Mouse (Mus musculus): ENCODE data around the gene Fads6.

Gene Fads6

DNA sequence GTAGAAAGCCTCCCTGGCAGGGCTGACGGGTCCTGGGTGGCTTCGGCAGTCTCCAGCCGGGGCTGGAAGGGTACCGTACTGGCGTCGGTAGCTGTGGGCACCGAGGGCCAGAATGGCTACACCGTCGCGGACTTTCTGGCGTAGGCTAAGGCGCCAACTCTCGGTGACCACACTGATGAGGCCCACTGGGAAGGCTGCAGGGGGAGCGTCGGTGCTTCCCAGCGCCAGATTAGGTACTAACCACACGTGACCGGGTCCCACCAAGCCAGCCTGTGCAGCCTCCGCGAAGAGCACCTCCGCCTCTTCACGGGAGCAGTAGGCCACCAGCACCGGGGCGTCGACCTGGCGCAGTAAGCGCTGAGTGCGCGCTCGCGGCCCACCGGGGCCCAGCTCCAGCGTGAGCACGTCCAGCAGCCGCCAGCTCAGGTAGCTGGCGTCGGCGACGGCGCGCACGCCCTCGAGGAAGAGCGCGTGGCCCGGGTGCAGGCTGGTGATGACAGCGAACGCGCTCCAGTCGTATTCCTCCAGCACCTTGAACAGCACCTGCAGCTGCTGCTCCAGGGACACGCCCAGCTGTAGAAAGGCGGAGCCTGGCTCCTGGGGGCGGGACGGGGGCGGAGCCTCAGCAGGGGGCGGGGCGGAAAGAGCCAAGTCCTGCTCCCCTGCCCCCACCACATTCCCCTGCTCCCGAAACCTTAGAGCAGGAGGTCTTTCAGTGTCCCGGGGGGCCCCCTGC, 39.5 kb downstream of the Fads6 start:
- no peak for DNase-seq (ENCODE audit: low spot score)

GRCm38 (mm10) chr11:115251258-115251657, 46.2 kb downstream of the Fads6 start:
- no peak for DNase-seq (ENCODE audit: low spot score)

- DNase-seq (ENCODE audit: low spot score) = no peak
Observed at GRCm38 (mm10) chr11:115250405-115251090, 46.9 kb downstream of the Fads6 start.

GRCm38 (mm10) chr11:115249721-115250404, 47.6 kb downstream of the Fads6 start:
- DNase-seq (ENCODE audit: low spot score) = peak; percentile 29

DNA sequence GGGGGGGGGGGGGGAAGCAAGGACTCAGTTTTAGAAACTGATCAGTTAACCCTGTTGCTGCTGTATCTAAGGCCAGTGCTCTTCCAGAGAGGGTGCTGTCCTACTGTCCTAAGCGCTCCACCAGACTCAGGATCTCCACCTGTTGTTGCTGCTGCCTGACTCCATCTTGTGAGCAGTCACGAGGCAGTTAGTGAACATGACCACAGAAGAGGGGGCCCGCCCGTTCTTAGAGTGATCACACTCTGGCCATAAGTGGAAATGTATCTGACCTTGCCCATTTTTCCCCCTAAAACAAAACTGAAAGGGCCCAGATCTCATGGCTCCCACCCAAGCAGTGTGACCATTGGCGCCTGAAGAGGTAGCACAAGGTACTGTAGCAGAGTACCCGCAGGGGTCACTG, 49.5 kb downstream of the Fads6 start:
- no peak for DNase-seq (ENCODE audit: low spot score)

DNA sequence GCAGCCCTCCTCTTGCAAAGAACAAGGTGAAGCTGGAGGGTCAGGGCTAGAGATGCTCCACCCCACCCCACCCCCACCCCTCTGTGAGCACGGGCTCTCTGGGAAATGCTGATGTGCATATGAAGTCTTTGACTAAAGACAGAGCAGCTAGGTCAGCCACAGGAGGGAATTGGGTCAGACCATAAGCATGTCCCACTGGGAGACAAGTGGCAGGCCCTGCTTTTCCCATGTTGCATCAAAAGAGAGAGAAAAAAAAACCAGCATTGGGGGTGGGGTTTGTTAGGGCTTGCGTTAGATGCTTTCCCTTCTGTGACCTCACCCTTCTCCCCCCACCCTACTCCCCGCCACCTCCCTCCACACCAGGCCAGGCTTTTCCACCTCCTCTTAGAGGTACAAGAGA, 50.2 kb downstream of the Fads6 start:
- DNase-seq (ENCODE audit: low spot score) = no peak

DNA sequence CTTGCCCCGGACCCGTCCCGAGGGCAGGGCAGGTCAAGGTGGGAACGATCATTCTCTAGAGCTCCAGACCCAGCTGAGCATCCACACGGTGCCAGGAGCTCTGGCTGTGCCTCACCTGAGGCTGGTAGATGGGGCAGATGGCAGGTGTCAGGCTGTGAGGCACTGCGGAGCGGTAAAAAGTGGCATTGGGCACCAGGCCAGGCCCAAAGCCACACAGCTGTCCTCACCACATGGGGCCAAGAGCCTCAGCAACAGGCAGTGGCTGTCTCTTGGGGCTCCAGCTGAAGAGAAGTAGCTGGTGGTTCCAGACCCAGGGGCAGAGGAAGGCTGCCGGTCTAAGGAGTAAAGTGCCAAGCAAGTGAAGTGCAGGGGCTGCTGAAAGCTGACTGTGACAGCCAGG, 51.1 kb downstream of the Fads6 start:
- no peak for DNase-seq (ENCODE audit: low spot score)

GRCm38 (mm10) chr11:115244840-115245239, 52.6 kb downstream of the Fads6 start:
- DNase-seq (ENCODE audit: low spot score) = no peak

- DNase-seq (ENCODE audit: low spot score) = no peak
Observed at GRCm38 (mm10) chr11:115243783-115244182, 53.7 kb downstream of the Fads6 start.

GRCm38 (mm10) chr11:115242746-115243145, 54.7 kb downstream of the Fads6 start:
- DNase-seq (ENCODE audit: low spot score) = no peak

DNA sequence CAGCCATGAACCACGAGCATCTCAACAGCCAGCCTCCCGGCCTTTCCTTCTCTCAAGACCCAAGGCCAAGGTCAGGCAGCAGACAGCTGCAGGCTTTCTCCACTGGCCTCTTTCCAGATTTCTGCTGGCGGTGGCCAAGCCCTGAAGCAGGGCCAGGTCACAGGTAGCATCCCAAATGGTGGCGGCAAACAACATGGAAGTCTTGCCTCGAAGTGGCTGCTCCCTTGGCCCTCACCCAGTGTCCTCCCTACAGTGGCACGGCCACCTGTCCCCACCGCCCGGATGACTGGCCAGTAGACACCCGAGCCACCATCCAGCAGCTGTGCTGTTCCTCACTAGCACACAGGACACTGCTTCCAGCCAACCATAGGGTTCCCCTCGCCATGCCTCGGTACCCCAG, 56.1 kb downstream of the Fads6 start:
- no peak for DNase-seq (ENCODE audit: low spot score)

DNA sequence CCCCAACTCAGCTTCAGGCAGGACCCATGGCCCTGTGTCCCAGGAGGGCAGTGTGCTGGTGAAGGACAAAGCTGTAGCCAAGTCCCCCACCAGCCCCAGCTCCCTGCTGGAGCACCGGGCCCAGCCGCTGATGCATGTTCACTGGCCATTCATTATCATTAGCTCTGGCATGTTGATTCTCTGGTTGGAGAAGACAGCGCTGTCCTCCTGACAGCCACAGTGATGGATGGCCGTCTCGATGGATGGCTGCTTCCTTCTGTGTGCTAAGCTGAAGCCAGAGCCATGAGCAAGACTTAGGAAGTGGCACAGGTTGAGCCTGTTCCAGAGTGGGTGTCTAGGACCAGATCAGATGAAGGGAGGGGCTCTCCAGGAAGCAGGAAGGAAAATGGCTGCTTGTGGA, 60.9 kb downstream of the Fads6 start:
- no peak for DNase-seq (ENCODE audit: low spot score)

DNA sequence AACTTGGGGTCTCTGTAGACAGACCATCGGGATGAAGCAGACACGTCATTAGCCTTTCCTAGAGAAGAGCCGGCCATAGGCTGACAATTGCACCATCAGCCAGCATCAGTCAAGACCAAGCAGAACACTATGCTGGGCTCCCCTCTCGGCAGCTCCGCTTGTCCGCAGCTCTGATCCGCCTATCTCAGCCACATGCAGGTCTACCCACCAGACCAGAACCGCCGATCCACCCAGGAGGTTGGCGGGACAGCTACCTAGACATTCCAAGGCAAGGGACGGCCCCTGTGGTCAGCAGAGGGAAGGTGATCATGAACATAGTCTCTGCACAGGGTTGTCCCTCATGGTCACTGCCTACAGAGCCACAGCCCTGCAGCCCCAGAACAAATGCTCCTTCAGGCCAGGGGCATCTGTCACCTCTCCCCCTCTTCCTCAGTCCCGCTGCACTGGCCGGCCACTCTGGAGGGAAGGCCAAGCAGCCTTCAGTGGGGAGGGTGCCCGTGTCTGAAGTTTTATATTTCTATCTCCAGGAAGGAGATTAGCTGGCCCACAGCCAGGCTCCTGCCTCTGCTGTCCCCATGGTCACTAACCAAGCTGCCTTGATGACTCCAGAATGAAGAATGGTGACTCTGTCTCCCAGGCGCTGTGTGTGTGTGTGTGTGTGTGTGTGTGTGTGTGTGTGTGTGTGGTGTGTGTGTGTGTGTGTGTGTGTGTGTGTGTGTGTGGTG, 63.0 kb downstream of the Fads6 start:
- DNase-seq (ENCODE audit: low spot score) = no peak

GRCm38 (mm10) chr11:115233526-115234290, 63.8 kb downstream of the Fads6 start:
- DNase-seq (ENCODE audit: low spot score) = no peak

- DNase-seq (ENCODE audit: low spot score) = no peak
Observed at GRCm38 (mm10) chr11:115232889-115233288, 64.6 kb downstream of the Fads6 start.

DNA sequence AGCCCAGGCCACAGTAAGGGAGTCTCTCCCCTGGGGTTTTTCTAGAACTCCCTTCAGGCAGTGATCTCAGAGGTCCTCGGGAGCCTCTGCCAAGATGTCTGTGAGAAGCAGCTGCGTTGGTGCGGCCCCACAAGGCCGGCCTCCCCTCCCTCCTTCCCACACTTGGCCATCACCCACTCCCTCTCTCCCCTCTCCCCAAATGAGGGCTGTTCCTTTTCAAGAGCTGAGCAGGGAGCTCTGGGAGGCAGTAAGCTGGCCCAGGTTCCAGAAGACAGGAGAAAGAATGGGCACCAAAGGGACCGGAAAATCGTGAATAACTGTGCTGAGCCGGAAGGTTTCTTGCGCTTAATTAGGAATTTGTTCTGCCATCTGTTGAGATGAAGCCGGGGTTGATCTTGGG, 65.5 kb downstream of the Fads6 start:
- DNase-seq (ENCODE audit: low spot score) = no peak

- no peak for DNase-seq (ENCODE audit: low spot score)
Observed at GRCm38 (mm10) chr11:115231168-115231915, 66.1 kb downstream of the Fads6 start.

Measured in urinary bladder, postnatal 14 days (tissue).